Mouse (Mus musculus) kidney, embryonic 14.5 days (tissue): Measurements from ENCODE around the gene B3gat2. TPM values are rescaled to one million over a fixed set of nuclear protein-coding genes. Genes with fewer than 3 reads are reported as not detected.

Experiments
- ATAC-seq: fragments of 200-750 bp; cut with Nextera tagmentation; 2 replicates; pipeline ENCODE4 v1.8.0; 2017; ENCODE audit warnings: moderate number of reproducible peaks, mild to moderate bottlenecking, moderate TSS enrichment, moderate library complexity; ENCODE audit not compliant: low FRiP score, low TSS enrichment
- H3K27ac ChIP-seq: fragments of 300-500 bp; sonication (generic); 2 replicates; pipeline ENCODE4 v1.5.1; 2014; ENCODE audit warnings: low read depth, mild to moderate bottlenecking, low read length, moderate library complexity, mixed read lengths
- H3K27me3 ChIP-seq: fragments of 300-500 bp; sonication (generic); 2 replicates; pipeline ENCODE4 v1.6.1; 2014; ENCODE audit warnings: mild to moderate bottlenecking, low read length; ENCODE audit not compliant: control insufficient read depth, insufficient read depth
- H3K36me3 ChIP-seq: fragments of 300-500 bp; sonication (generic); 2 replicates; pipeline ENCODE4 v1.6.1; 2014; ENCODE audit warnings: low read length, mixed read lengths; ENCODE audit not compliant: control insufficient read depth, insufficient read depth
- H3K4me1 ChIP-seq: fragments of 300-500 bp; sonication (generic); 2 replicates; pipeline ENCODE4 v1.6.1; 2014; ENCODE audit warnings: low read length, mixed read lengths; ENCODE audit not compliant: control insufficient read depth, insufficient read depth
- H3K4me2 ChIP-seq: fragments of 300-500 bp; sonication (generic); replicated peaks from 2 replicates; pipeline ENCODE4 v1.6.1; 2014; ENCODE audit warnings: low read depth, mild to moderate bottlenecking, low read length
- H3K4me3 ChIP-seq: fragments of 300-500 bp; sonication (generic); 2 replicates; pipeline ENCODE4 v1.5.1; 2014; ENCODE audit warnings: mild to moderate bottlenecking, low read length
- H3K9ac ChIP-seq: fragments of 300-500 bp; sonication (generic); 2 replicates; pipeline ENCODE4 v1.6.1; 2014; ENCODE audit warnings: low read depth, mild to moderate bottlenecking, low read length, moderate library complexity
- H3K9me3 ChIP-seq: fragments of 300-500 bp; sonication (generic); 2 replicates; pipeline ENCODE4 v1.6.1; 2016; ENCODE audit warnings: low read length; ENCODE audit not compliant: control insufficient read depth
- WGBS: fragments of 180-500 bp; shearing (Covaris S2); extraction: QIAGEN DNeasy Blood & Tissue Kit; methylation state at CpG from one replicate; pipeline ENCODE4 v1.1.7; 2014; 5-methylcytosine and 5-hydroxymethylcytosine counted together
- polyA plus RNA-seq: library from polyadenylated mRNA; unstranded; fragments of >200 nt; fragmentation: Nextera tagmentation; extraction: Ambion mirVana; gene quantifications from 2 replicates; pipeline ENCODE4 v1.2.1, GENCODE M21; 2014

B3gat2 gene
- polyA plus RNA-seq, 1 experiment from 2014 or later = 5.0 TPM

DNA sequence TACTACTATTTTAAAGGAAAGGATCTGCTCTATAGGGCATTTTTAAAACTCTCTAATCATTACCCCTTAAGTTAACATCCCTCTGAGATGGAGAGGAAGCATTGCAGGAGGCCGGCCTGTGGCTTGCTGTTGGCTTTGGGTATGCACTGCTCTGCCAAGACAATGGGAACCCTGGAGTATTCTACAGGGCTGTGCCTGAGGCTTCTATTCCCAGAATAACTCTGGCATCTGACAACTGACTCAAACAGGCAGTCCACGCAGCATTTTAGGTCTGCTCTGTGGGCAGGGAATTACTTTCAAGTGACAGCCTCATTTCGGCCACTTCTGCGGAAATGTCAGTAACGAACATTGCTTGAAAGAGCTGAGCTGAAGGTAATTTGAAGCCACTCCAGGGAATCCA is 60.1 kb downstream of the B3gat2 start:
- 85% methylated on average over 5 of the region's 5 CpGs for WGBS
- no peak for ATAC-seq
- H3K4me3 ChIP-seq = no peak overlapping the region

DNA sequence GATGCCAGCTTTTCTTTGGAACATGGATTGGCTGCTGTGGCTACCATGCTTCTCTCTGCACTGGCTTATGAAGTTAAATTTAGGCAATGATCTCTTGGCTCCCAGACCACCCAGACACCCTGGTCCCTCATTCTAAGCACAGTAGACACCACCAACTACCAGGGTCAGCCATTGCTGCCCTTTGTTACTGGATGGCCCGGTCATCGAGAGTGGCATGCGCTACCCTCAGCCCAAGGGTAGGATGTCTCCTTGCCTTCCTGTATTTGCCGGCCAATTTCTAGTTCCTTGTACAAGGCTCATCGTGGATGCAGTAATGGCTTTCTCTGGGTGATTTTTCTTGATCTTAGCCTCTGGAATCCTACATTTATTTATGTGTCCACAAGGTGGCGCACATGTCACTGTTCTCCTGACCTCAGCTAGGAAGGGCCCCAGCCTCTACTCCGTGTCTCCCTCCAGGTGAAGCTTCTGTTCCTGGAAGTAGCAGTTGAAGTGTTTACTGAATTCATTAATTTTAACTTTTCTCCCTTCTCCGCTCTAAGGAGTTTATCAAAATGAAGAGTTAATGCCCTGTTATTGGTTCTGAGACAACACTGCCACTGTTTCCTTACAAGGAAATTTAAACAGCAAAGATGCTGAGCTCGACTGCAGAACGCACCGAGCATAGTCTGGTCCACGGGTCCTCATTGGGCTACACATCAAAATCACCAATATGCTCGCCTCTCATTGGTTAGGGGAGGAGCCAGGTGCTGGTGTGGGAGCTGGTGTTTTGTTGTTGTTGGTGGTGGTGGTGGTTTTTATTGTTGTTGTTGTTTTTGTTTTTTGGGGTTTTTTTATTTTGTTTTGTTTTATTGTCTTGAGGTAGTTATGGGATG is 65.6 kb downstream of the B3gat2 start:
- H3K27me3 ChIP-seq = no peaks in the 10 kb centered on the region
- no peaks in the 10 kb centered on the region for H3K36me3 ChIP-seq
- H3K4me1 ChIP-seq = no peaks in the 10 kb centered on the region
- H3K27ac ChIP-seq = no peak overlapping the region
- ATAC-seq = peak; percentile 64; the same call in 1 of the 2 replicates
- no peak overlapping the region for H3K4me3 ChIP-seq
- no peaks in the 10 kb centered on the region for H3K9me3 ChIP-seq
- no peak overlapping the region for H3K4me2 ChIP-seq
- H3K9ac ChIP-seq = no peak overlapping the region
- WGBS = 46% methylated on average over 13 of the region's 13 CpGs

More for the DNA sequence above, 60.1 kb downstream of the B3gat2 start:
- Histone ChIP-seq H3K27ac (no peak overlapping the region), H3K4me2 (no peak overlapping the region), H3K9me3 (no peaks in the 10 kb centered on the region), H3K9ac (no peak overlapping the region), H3K4me1 (no peaks in the 10 kb centered on the region), H3K27me3 (no peaks in the 10 kb centered on the region), H3K36me3 (no peaks in the 10 kb centered on the region)

DNA sequence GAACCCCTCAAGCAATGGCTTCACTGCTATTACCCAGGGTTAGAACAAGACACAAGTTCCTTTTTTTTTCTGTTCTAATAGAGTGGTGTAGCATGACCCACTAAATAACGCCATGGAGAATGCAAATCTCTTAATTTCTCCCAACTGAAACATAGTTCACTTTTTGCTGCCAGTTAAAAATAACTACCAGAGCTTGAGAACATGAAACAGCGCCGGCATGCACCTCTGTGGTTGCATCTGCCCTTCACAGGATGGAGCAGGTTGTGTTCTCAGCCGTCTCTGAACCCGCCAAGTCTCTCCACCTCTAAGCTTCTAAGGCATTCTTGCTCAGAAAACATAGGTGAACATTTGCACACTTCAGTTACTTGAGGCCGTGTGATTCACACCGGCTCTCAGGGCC is 72.7 kb downstream of the B3gat2 start:
- Histone ChIP-seq H3K27ac (no peak overlapping the region), H3K36me3 (no peaks in the 10 kb centered on the region), H3K27me3 (no peaks in the 10 kb centered on the region), H3K9me3 (no peaks in the 10 kb centered on the region), H3K9ac (no peak overlapping the region), H3K4me3 (no peak overlapping the region), H3K4me2 (no peak overlapping the region), H3K4me1 (no peaks in the 10 kb centered on the region)
- ATAC-seq = no peak
- 80% methylated on average over 7 of the region's 7 CpGs for WGBS

DNA sequence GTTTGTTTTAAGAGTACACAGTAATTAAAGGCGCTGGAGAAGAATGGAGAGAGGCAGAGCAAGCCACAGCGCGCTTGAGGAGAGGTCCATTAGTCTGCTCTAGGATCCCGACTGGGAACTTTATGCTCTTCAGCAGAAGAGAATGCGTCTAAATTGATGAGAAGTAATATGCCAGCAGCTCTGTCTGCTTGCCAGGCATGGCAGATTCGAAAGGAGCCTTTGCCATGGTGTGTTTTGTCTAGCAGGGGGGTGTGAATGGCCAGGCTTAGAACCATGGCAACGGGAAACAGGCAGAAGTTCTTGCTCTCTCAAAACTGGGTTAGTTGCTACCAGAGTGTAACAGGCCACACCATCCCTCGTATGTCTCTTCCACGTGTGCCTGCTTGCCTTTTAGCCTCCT is 73.3 kb downstream of the B3gat2 start:
- H3K27me3 ChIP-seq = no peaks in the 10 kb centered on the region
- no peaks in the 10 kb centered on the region for H3K9me3 ChIP-seq
- no peak overlapping the region for H3K4me2 ChIP-seq
- no peak for ATAC-seq
- H3K27ac ChIP-seq = no peak overlapping the region
- no peak overlapping the region for H3K4me3 ChIP-seq
- WGBS = 68% methylated on average over 9 of the region's 9 CpGs
- H3K4me1 ChIP-seq = no peaks in the 10 kb centered on the region
- no peak overlapping the region for H3K9ac ChIP-seq
- no peaks in the 10 kb centered on the region for H3K36me3 ChIP-seq

DNA sequence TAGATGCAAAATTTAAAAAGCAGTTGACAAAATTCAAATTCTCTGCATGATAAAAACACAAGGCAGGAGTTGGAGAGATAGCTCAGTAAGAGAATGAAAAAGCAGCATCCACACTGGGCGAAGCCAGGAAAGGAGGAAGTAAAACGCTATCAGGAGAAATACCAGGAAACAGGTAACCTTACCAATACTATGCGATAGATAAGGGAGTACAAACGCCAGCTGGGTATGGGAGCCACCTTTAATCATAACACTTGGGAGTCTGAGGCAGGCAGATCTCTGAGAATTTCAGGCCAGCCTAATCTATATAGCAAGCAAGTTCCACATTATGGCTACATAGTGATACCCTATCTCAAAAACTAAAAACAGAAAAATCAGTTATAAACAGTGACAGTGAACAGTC is 75.1 kb downstream of the B3gat2 start:
- no peaks in the 10 kb centered on the region for H3K27me3 ChIP-seq
- no peak overlapping the region for H3K9ac ChIP-seq
- H3K4me3 ChIP-seq = no peak overlapping the region
- 94% methylated on average over 4 of the region's 4 CpGs for WGBS
- no peak overlapping the region for H3K27ac ChIP-seq
- H3K36me3 ChIP-seq = no peaks in the 10 kb centered on the region
- no peaks in the 10 kb centered on the region for H3K4me1 ChIP-seq
- H3K9me3 ChIP-seq = no peaks in the 10 kb centered on the region
- no peak for ATAC-seq
- no peak overlapping the region for H3K4me2 ChIP-seq

DNA sequence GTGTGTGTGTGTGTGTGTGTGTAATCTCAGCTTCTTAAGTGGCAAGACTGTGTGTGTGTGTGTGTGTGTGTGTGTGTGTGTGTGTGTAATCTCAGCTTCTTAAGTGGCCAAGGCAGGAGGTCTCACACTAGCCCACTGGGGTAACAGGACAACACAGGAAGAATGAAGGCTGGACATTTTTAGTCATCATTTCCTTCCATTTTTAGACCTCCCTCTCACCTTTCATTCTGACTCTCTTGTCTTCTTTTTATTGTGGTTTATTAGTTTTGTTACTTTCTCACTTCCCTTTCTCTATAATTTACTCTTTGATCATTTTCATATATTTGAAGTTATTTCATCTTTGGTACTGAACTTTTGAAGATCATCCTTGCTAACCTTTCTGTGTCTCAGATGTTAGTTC is 79.4 kb downstream of the B3gat2 start:
- Histone ChIP-seq H3K4me2 (no peak overlapping the region), H3K27ac (no peak overlapping the region), H3K4me1 (no peaks in the 10 kb centered on the region), H3K4me3 (no peak overlapping the region), H3K27me3 (no peaks in the 10 kb centered on the region), H3K36me3 (peaks cover 8% of the 10 kb centered on the region), H3K9ac (no peak overlapping the region), H3K9me3 (no peaks in the 10 kb centered on the region)
- ATAC-seq = no peak

DNA sequence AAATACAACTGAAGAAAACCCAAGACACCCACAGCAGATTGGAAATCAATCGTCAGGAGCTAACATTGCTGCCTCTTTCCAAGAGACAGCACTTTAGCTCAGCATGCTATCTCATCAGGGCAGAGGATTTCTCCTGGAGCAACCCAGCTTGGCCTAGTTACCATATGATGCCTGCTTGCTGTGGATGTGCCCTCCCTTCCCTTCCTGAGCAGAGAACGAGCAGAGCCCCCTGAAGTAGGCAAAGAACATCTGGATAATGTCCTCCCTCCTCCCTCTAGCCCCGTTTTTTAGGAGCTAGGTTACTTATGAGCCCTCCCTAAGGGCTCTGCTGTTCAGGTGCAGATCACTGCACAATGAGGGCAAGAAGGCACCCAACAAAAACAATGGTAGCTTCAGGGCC is 81.1 kb downstream of the B3gat2 start:
- Histone ChIP-seq H3K4me2 (no peak overlapping the region), H3K27me3 (no peaks in the 10 kb centered on the region), H3K27ac (no peak overlapping the region), H3K36me3 (peaks cover 16% of the 10 kb centered on the region), H3K9me3 (no peaks in the 10 kb centered on the region), H3K9ac (no peak overlapping the region), H3K4me1 (no peaks in the 10 kb centered on the region), H3K4me3 (no peak overlapping the region)
- WGBS = 57% methylated on average over 3 of the region's 3 CpGs
- no peak for ATAC-seq

DNA sequence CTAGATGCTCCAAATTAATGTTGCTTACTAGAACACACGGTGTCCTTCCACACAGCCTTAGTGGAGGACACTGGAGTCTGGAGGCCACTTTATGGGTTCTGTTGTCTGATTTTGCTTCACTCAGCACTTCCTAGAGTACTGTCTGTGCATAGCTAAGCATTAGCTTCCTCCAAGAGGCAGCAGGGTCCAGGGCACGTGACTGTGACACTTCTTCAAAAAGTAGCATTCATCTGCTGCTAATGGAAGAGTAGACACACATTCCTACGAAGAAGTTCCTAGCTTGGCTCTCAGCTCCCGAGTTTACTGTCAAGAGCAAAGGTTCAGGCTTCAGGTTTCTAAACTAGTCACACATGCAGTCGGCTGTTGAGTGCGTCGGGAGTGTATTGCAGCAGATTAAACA is 82.2 kb downstream of the B3gat2 start:
- Histone ChIP-seq H3K4me2 (no peak overlapping the region), H3K4me3 (no peak overlapping the region), H3K4me1 (no peaks in the 10 kb centered on the region), H3K9ac (no peak overlapping the region), H3K27ac (no peak overlapping the region), H3K9me3 (no peaks in the 10 kb centered on the region), H3K36me3 (peaks cover 23% of the 10 kb centered on the region), H3K27me3 (no peaks in the 10 kb centered on the region)
- WGBS = 80% methylated on average over 7 of the region's 7 CpGs
- no peak for ATAC-seq

DNA sequence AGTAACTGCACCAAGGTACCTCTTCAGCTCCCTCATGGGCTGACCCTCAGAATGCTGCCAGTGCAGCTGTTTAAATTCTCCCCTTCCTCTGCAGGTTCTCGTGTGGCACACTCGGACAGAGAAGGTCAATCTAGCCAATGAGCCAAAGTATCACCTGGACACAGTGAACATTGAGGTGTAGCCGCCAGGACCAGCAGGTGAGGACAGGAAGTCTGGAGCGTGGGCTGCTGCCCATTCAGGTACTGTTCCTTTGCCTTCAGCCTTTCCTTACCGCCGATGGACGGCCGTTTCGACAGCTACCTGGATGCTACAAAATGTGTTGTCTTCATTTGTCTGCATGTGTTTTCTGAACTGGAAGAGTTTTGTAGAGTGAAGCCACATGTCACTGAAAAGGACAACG is 83.5 kb downstream of the B3gat2 start:
- Histone ChIP-seq H3K27ac (no peak overlapping the region), H3K27me3 (no peaks in the 10 kb centered on the region), H3K9ac (no peak overlapping the region), H3K9me3 (no peaks in the 10 kb centered on the region), H3K4me3 (no peak overlapping the region), H3K4me2 (no peak overlapping the region), H3K36me3 (peaks cover 26% of the 10 kb centered on the region), H3K4me1 (no peaks in the 10 kb centered on the region)
- 95% methylated on average over 10 of the region's 10 CpGs for WGBS
- ATAC-seq = no peak
